Mouse (Mus musculus): Measurements from ENCODE around the gene Snx29.
"Not testable (repeated sequence)": the region's sequence is repeated elsewhere in the genome, so short reads cannot be mapped to it uniquely, and the experiment has no call there.

The Snx29 gene

GRCm38 (mm10) chr16:11360576-11360975 is 37.9 kb downstream of the Snx29 start:
- not testable (repeated sequence) for DNase-seq

- no peak for DNase-seq
Observed at GRCm38 (mm10) chr16:11365626-11366025, 42.9 kb downstream of the Snx29 start.

GRCm38 (mm10) chr16:11366851-11367250 is 44.1 kb downstream of the Snx29 start:
- DNase-seq = no peak

- no peak for DNase-seq
Observed at GRCm38 (mm10) chr16:11368412-11368811, 45.7 kb downstream of the Snx29 start.

- DNase-seq = no peak
Observed at GRCm38 (mm10) chr16:11369162-11369561, 46.5 kb downstream of the Snx29 start.

GRCm38 (mm10) chr16:11369642-11370041 is 46.9 kb downstream of the Snx29 start:
- DNase-seq = no peak

GRCm38 (mm10) chr16:11370132-11370544 is 47.4 kb downstream of the Snx29 start:
- DNase-seq = peak; percentile 12

GRCm38 (mm10) chr16:11379264-11379663 is 56.6 kb downstream of the Snx29 start:
- DNase-seq = no peak

GRCm38 (mm10) chr16:11380038-11380437 is 57.3 kb downstream of the Snx29 start:
- no peak for DNase-seq

- no peak for DNase-seq
Observed at GRCm38 (mm10) chr16:11380871-11381270, 58.2 kb downstream of the Snx29 start.

- DNase-seq = no peak
Observed at GRCm38 (mm10) chr16:11384361-11384760, 61.7 kb downstream of the Snx29 start.

GRCm38 (mm10) chr16:11385150-11385549 is 62.4 kb downstream of the Snx29 start:
- DNase-seq = no peak

- no peak for DNase-seq
Observed at GRCm38 (mm10) chr16:11385798-11386197, 63.1 kb downstream of the Snx29 start.

- DNase-seq = no peak
Observed at GRCm38 (mm10) chr16:11386221-11386620, 63.5 kb downstream of the Snx29 start.

GRCm38 (mm10) chr16:11388085-11388484 is 65.4 kb downstream of the Snx29 start:
- no peak for DNase-seq

- DNase-seq = no peak
Observed at GRCm38 (mm10) chr16:11389324-11389723, 66.6 kb downstream of the Snx29 start.

GRCm38 (mm10) chr16:11396570-11396969 is 73.9 kb downstream of the Snx29 start:
- DNase-seq = no peak

- DNase-seq = no peak
Observed at GRCm38 (mm10) chr16:11399386-11399785, 76.7 kb downstream of the Snx29 start.

- DNase-seq = no peak
Observed at GRCm38 (mm10) chr16:11399845-11400565, 77.3 kb downstream of the Snx29 start.

GRCm38 (mm10) chr16:11400936-11401335 is 78.2 kb downstream of the Snx29 start:
- no peak for DNase-seq

GRCm38 (mm10) chr16:11405193-11405592 is 82.5 kb downstream of the Snx29 start:
- no peak for DNase-seq

- no peak for DNase-seq
Observed at GRCm38 (mm10) chr16:11406201-11406600, 83.5 kb downstream of the Snx29 start.

GRCm38 (mm10) chr16:11406622-11407021 is 83.9 kb downstream of the Snx29 start:
- DNase-seq = no peak

- DNase-seq = no peak
Observed at GRCm38 (mm10) chr16:11407932-11408620, 85.4 kb downstream of the Snx29 start.
